Mouse (Mus musculus) G1E (cell line): ENCODE data around the gene Apobr. TPM values are rescaled to one million over a fixed set of nuclear protein-coding genes. Genes with fewer than 3 reads are reported as not detected.

ENCODE experiments used
- ATAC-seq: 2 replicates; pipeline ENCODE4 v1.8.0; 2016; ENCODE audit warnings: mild to moderate bottlenecking; ENCODE audit not compliant: insufficient number of reproducible peaks, poor library complexity, low FRiP score, severe bottlenecking; ENCODE audit errors: extremely low read depth
- DNase-seq: peaks from one replicate; pipeline ENCODE4 v3.0.0; 2012; ENCODE audit warnings: low spot score
- H3K27me3 ChIP-seq: 2 replicates; pipeline ENCODE4 v1.6.1; 2012; ENCODE audit warnings: mild to moderate bottlenecking, low read length, inconsistent platforms; ENCODE audit not compliant: insufficient read depth
- H3K36me3 ChIP-seq: replicated peaks from 2 replicates; pipeline ENCODE3; 2012; ENCODE audit warnings: mild to moderate bottlenecking, inconsistent platforms
- H3K4me1 ChIP-seq: 2 replicates; pipeline ENCODE4 v1.6.1; 2012; ENCODE audit warnings: low read depth, low read length, inconsistent platforms, mixed read lengths; ENCODE audit not compliant: insufficient read depth
- H3K4me3 ChIP-seq: 2 replicates; pipeline ENCODE4 v1.5.1; 2012; ENCODE audit warnings: low read depth, mild to moderate bottlenecking, inconsistent platforms, low read length, moderate library complexity, mixed read lengths
- H3K9me3 ChIP-seq: replicated peaks from 2 replicates; pipeline ENCODE4 v1.6.1; 2012; ENCODE audit warnings: inconsistent platforms
- CTCF ChIP-seq: IDR thresholded peaks from 2 replicates; pipeline ENCODE4 v1.5.1; 2012; ENCODE audit warnings: low read depth, low read length, inconsistent platforms, mixed read lengths
- GATA1 ChIP-seq: IDR thresholded peaks from 2 replicates; pipeline ENCODE4 v1.6.1; 2012; ENCODE audit warnings: borderline replicate concordance, low read length, inconsistent platforms, mixed read lengths
- GATA2 ChIP-seq: IDR thresholded peaks from 2 replicates; pipeline ENCODE4 v1.6.1; 2012; ENCODE audit warnings: low read depth, low read length, inconsistent platforms, borderline replicate concordance
- POLR2AphosphoS5 ChIP-seq: IDR thresholded peaks from 2 replicates; pipeline ENCODE4 v1.6.1; 2012; ENCODE audit warnings: low read depth, low read length, inconsistent platforms; ENCODE audit not compliant: insufficient replicate concordance
- TAL1 ChIP-seq: conservative IDR thresholded peaks from 2 replicates; pipeline ENCODE4 v1.6.1; 2012; ENCODE audit warnings: low read depth, low read length, inconsistent platforms, mixed read lengths
- polyA plus RNA-seq: library from polyadenylated mRNA; stranded (reverse); fragments of >175 nt; gene quantifications from 2 replicates; pipeline ENCODE4 v1.2.3, GENCODE M21; 2012
- total RNA-seq, 2 experiments: library from RNA; stranded (forward) in 1 of 2; stranded (reverse) in 1 of 2; fragments of 200-1000 nt in 1 of 2; fragments of >200 nt in 1 of 2; fragmentation: Nextera tagmentation in 1 of 2; gene quantifications; 2 replicates each; pipeline ENCODE4 v1.2.3; 2014 to 2017

The Apobr gene
- total and polyA plus RNA-seq, 3 experiments: 3.7 to 5.5 (median 4.8) TPM

DNA sequence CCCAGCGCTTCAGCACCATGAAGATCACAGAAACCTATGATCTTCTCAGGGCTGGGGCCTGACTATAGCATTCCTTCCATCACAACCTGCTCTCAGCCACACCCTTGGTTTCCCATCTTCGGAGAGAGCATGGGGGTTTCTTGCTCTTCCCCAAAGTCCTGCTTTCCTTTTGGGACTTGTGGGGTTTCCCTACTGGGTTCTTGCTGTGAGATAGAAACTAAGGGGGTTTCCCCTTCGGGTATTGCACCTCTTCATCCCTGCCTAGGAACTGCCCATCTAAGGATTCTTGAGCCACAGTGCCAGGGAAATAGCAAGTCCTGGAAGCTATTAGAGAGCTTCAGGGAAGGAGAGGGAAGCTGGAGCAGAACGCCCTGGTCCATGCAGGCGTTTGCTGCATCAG is 11.1 kb downstream of the Apobr start:
- no peak for ATAC-seq
- TF ChIP-seq TAL1 (no peak), GATA1 (no peak), POLR2AphosphoS5 (no peak), GATA2 (no peak), CTCF (no peak)
- no peak overlapping the region for H3K4me3 ChIP-seq
- H3K36me3 ChIP-seq: no peaks in the 10 kb centered on the region
- DNase-seq: no peak
- H3K27me3 ChIP-seq: peaks cover 78% of the 10 kb centered on the region
- no peaks in the 10 kb centered on the region for H3K9me3 ChIP-seq
- peaks cover 5% of the 10 kb centered on the region; the same call in 1 of the 2 replicates for H3K4me1 ChIP-seq

DNA sequence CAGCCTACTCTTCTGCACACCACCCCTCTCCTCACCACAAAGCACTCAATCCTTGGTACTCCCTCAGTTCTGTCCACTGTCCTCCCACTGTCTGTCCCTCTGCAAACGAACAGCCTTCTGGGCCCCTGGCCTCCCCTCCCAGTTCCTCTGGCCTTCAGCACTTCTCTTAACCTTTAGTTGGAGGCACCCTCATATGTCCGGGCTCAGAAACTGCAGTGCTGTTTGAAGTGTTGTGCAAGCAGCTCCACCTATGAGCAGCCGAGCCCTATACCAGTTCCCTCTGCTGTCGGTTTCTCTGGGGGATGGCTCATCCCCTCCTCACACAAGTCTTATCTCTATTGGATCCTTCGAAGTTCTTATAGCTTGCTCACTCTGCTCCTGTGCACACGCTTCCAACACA is 11.7 kb downstream of the Apobr start:
- Histone ChIP-seq H3K4me3 (no peak overlapping the region), H3K9me3 (no peaks in the 10 kb centered on the region), H3K36me3 (no peaks in the 10 kb centered on the region), H3K27me3 (peaks cover 82% of the 10 kb centered on the region), H3K4me1 (peaks cover 5% of the 10 kb centered on the region; the same call in 1 of the 2 replicates)
- TF ChIP-seq GATA2: no peak
- TF ChIP-seq TAL1: no peak
- no peak for TF ChIP-seq POLR2AphosphoS5
- TF ChIP-seq CTCF: no peak
- TF ChIP-seq GATA1: no peak
- no peak for DNase-seq
- ATAC-seq: no peak

DNA sequence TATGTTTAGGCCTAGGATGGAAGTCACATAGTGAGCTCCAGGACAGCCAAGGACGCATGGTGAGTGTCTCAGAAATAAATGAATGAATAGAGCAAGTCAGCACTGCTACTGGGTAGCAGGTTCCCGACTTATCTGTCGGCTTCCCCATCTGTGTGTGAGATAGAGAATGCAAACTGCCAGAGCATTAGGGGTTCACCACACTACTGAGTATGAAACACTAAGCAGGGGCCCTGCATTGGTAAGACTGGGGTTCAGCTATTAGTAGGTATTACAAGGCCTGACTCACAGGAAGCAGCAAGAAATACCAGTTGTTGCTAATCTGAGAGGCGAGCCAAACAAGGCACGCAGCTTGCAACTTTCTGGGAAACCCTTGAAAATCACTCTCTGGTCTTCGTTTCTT is 14.2 kb downstream of the Apobr start:
- Histone ChIP-seq H3K27me3 (peaks cover 79% of the 10 kb centered on the region), H3K4me1 (peaks cover 5% of the 10 kb centered on the region; the same call in 1 of the 2 replicates)
- no peak for DNase-seq

GRCm38 (mm10) chr7:126601896-126602295 is 17.2 kb downstream of the Apobr start:
- TF ChIP-seq TAL1 (no peak), POLR2AphosphoS5 (no peak), GATA1 (no peak), CTCF (no peak), GATA2 (no peak)
- H3K36me3 ChIP-seq: no peaks in the 10 kb centered on the region
- no peak overlapping the region for H3K4me3 ChIP-seq
- no peak for DNase-seq
- no peak for ATAC-seq
- H3K27me3 ChIP-seq: peaks cover 58% of the 10 kb centered on the region
- no peaks in the 10 kb centered on the region for H3K9me3 ChIP-seq
- H3K4me1 ChIP-seq: peaks cover 5% of the 10 kb centered on the region

More for the DNA sequence above, 14.2 kb downstream of the Apobr start:
- no peak for ATAC-seq
- no peak overlapping the region for H3K4me3 ChIP-seq
- no peaks in the 10 kb centered on the region for H3K9me3 ChIP-seq
- TF ChIP-seq POLR2AphosphoS5 (no peak), CTCF (no peak), GATA2 (no peak), TAL1 (no peak), GATA1 (no peak)
- no peaks in the 10 kb centered on the region for H3K36me3 ChIP-seq

GRCm38 (mm10) chr7:126602650-126603049 is 17.9 kb downstream of the Apobr start:
- Histone ChIP-seq H3K27me3 (peaks cover 60% of the 10 kb centered on the region), H3K4me3 (no peak overlapping the region), H3K9me3 (no peaks in the 10 kb centered on the region), H3K4me1 (peaks cover 5% of the 10 kb centered on the region), H3K36me3 (no peaks in the 10 kb centered on the region)
- no peak for TF ChIP-seq CTCF
- no peak for TF ChIP-seq TAL1
- ATAC-seq (no peak), DNase-seq (no peak)

DNA sequence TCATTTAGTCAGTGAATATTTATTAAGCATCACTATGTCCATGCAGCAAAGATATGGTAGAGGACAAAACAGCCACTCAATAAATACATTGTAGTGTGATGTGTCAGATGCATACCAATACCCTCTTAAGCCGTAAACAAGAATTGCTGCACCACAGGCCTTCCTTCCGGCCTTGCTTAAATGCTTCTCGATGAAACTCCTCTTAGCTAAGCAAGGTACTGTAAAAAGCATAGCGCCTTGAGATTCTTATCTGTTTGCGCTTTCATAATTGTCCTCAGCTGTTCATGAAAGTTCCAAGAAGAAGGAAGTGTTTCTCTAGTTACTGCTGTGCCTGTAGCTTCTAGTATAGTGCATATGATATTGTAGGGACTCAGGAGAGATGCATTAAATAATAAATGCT is 21.9 kb downstream of the Apobr start:
- Histone ChIP-seq H3K36me3 (no peaks in the 10 kb centered on the region), H3K9me3 (no peaks in the 10 kb centered on the region), H3K4me1 (peaks cover 7% of the 10 kb centered on the region; the same call in 1 of the 2 replicates), H3K4me3 (no peak overlapping the region), H3K27me3 (peaks cover 48% of the 10 kb centered on the region)
- TF ChIP-seq GATA1 (no peak), TAL1 (no peak), CTCF (no peak), GATA2 (no peak), POLR2AphosphoS5 (no peak)
- ATAC-seq (no peak), DNase-seq (no peak)

GRCm38 (mm10) chr7:126607064-126607463 is 22.3 kb downstream of the Apobr start:
- H3K4me1 ChIP-seq: peaks cover 7% of the 10 kb centered on the region; the same call in 1 of the 2 replicates
- no peak overlapping the region for H3K4me3 ChIP-seq
- no peaks in the 10 kb centered on the region for H3K9me3 ChIP-seq
- no peaks in the 10 kb centered on the region for H3K36me3 ChIP-seq
- no peak for ATAC-seq
- no peak for DNase-seq
- H3K27me3 ChIP-seq: peaks cover 45% of the 10 kb centered on the region
- TF ChIP-seq POLR2AphosphoS5 (no peak), GATA1 (no peak), TAL1 (no peak), CTCF (no peak), GATA2 (no peak)
